Mouse (Mus musculus) MEL (cell line): ENCODE data around the gene Enthd1. TPM values are rescaled to one million over a fixed set of nuclear protein-coding genes. Genes with fewer than 3 reads are reported as not detected.

Experiments
- DNase-seq: peaks from one replicate; pipeline ENCODE4 v3.0.0; 2011; ENCODE audit warnings: low read depth, low spot score
- H3K27ac ChIP-seq: 2 replicates; pipeline ENCODE4 v1.5.1; 2012; ENCODE audit warnings: low read depth, mild to moderate bottlenecking, control low read depth, low read length, moderate library complexity; ENCODE audit not compliant: control insufficient read depth
- H3K27me3 ChIP-seq, 2 experiments: fragments of 150-350 bp in 1 of 2; sonication (generic) in 1 of 2; 2 replicates each; pipeline ENCODE4 v1.6.1; 2012; ENCODE audit warnings: low read length in 2 of 2, mild to moderate bottlenecking in 2 of 2, improper control_type of control experiment in 1 of 2, moderate library complexity in 1 of 2; ENCODE audit not compliant: insufficient read depth in 2 of 2, control insufficient read depth in 1 of 2
- H3K36me3 ChIP-seq, 2 experiments: 2 replicates each; pipeline ENCODE4 v1.6.1; 2012 to 2014; ENCODE audit warnings: low read length in 2 of 2, improper control_type of control experiment in 1 of 2, inconsistent platforms in 1 of 2, mild to moderate bottlenecking in 1 of 2; ENCODE audit not compliant: insufficient read depth in 2 of 2, control insufficient read depth in 1 of 2
- H3K4me1 ChIP-seq, 2 experiments: fragments of 150-350 bp in 1 of 2; sonication (generic) in 1 of 2; 2 replicates each; pipeline ENCODE4 v1.6.1; 2012; ENCODE audit warnings: low read length in 2 of 2, improper control_type of control experiment in 1 of 2, mild to moderate bottlenecking in 1 of 2; ENCODE audit not compliant: insufficient read depth in 2 of 2, control insufficient read depth in 1 of 2
- H3K4me3 ChIP-seq, 2 experiments: fragments of 150-350 bp in 1 of 2; sonication (generic) in 1 of 2; 2 replicates each; pipeline ENCODE4 v1.5.1; 2012; ENCODE audit warnings: low read depth in 2 of 2, low read length in 2 of 2, mild to moderate bottlenecking in 2 of 2, moderate library complexity in 2 of 2, control low read depth in 1 of 2, improper control_type of control experiment in 1 of 2; ENCODE audit not compliant: control insufficient read depth in 1 of 2, insufficient read depth in 1 of 2
- H3K79me2 ChIP-seq: 2 replicates; pipeline ENCODE4 v1.6.1; 2012; ENCODE audit warnings: mild to moderate bottlenecking, low read length, moderate library complexity; ENCODE audit not compliant: control insufficient read depth, poor library complexity, insufficient read depth
- H3K9ac ChIP-seq: 2 replicates; pipeline ENCODE4 v1.6.1; 2012; ENCODE audit warnings: low read depth, mild to moderate bottlenecking, control low read depth, low read length, moderate library complexity; ENCODE audit not compliant: control insufficient read depth, poor library complexity, severe bottlenecking
- H3K9me3 ChIP-seq: fragments of 150-350 bp; sonication (generic); replicated peaks from 2 replicates; pipeline ENCODE4 v1.6.1; 2012; ENCODE audit warnings: mild to moderate bottlenecking, low read length, improper control_type of control experiment, moderate library complexity; ENCODE audit not compliant: insufficient read depth
- BHLHE40 ChIP-seq: IDR thresholded peaks from 2 replicates; pipeline ENCODE4 v1.6.1; 2012; ENCODE audit warnings: low read depth, mild to moderate bottlenecking, inconsistent platforms, low read length, improper control_type of control experiment, borderline replicate concordance
- CHD2 ChIP-seq: IDR thresholded peaks from 2 replicates; pipeline ENCODE4 v1.6.1; 2011; ENCODE audit warnings: low read length, improper control_type of control experiment
- EP300 ChIP-seq, 2 experiments: IDR thresholded peaks; 2 replicates each; pipeline ENCODE4 v1.6.1; 2011; ENCODE audit warnings: improper control_type of control experiment in 2 of 2, low read length in 2 of 2, low read depth in 1 of 2, mild to moderate bottlenecking in 1 of 2
- GATA1 ChIP-seq: IDR thresholded peaks from 2 replicates; pipeline ENCODE4 v1.6.1; 2011; ENCODE audit warnings: low read depth, low read length, improper control_type of control experiment
- MAFK ChIP-seq: IDR thresholded peaks from 2 replicates; pipeline ENCODE4 v1.6.1; 2011; ENCODE audit warnings: low read depth, mild to moderate bottlenecking, low read length, improper control_type of control experiment, borderline replicate concordance
- MAX ChIP-seq: IDR thresholded peaks from 2 replicates; pipeline ENCODE4 v1.6.1; 2011; ENCODE audit warnings: low read length, improper control_type of control experiment
- MXI1 ChIP-seq: IDR thresholded peaks from 2 replicates; pipeline ENCODE4 v1.6.1; 2011; ENCODE audit warnings: mild to moderate bottlenecking, low read depth, low read length, improper control_type of control experiment
- MYC ChIP-seq: IDR thresholded peaks from 2 replicates; pipeline ENCODE4 v1.6.1; 2011; ENCODE audit warnings: low read depth, mild to moderate bottlenecking, low read length, improper control_type of control experiment, moderate library complexity
- NELFE ChIP-seq: IDR thresholded peaks from 2 replicates; pipeline ENCODE4 v1.6.1; 2011; ENCODE audit warnings: low read depth, low read length, improper control_type of control experiment
- POLR2A ChIP-seq, 2 experiments: IDR thresholded peaks; 2 replicates each; pipeline ENCODE4 v1.6.1; 2011 to 2012; ENCODE audit warnings: low read length in 2 of 2, mild to moderate bottlenecking in 2 of 2, control low read depth in 1 of 2, improper control_type of control experiment in 1 of 2, low read depth in 1 of 2, moderate library complexity in 1 of 2; ENCODE audit not compliant: control insufficient read depth in 1 of 2, insufficient read depth in 1 of 2, poor library complexity in 1 of 2
- POLR2AphosphoS5 ChIP-seq: IDR thresholded peaks from 2 replicates; pipeline ENCODE4 v1.6.1; 2012; ENCODE audit warnings: low read depth, borderline replicate concordance, mild to moderate bottlenecking, inconsistent platforms, low read length, moderate library complexity, mixed read lengths
- RAD21 ChIP-seq: IDR thresholded peaks from 2 replicates; pipeline ENCODE4 v1.6.1; 2011; ENCODE audit warnings: mild to moderate bottlenecking, low read depth, low read length, improper control_type of control experiment
- RCOR1 ChIP-seq: IDR thresholded peaks from 2 replicates; pipeline ENCODE4 v1.6.1; 2012; ENCODE audit warnings: low read depth, mild to moderate bottlenecking, inconsistent platforms, low read length, improper control_type of control experiment
- SMC3 ChIP-seq: IDR thresholded peaks from 2 replicates; pipeline ENCODE4 v1.6.1; 2011; ENCODE audit warnings: low read depth, low read length, improper control_type of control experiment
- TAL1 ChIP-seq: IDR thresholded peaks from 2 replicates; pipeline ENCODE4 v1.6.1; 2012; ENCODE audit warnings: mild to moderate bottlenecking, inconsistent platforms, low read length, moderate library complexity, mixed read lengths
- TBP ChIP-seq: IDR thresholded peaks from 2 replicates; pipeline ENCODE4 v1.8.0; 2011; ENCODE audit warnings: low read depth, low read length, improper control_type of control experiment
- ZC3H11A ChIP-seq: IDR thresholded peaks from 2 replicates; pipeline ENCODE4 v1.6.1; 2012; ENCODE audit warnings: low read depth, mild to moderate bottlenecking, inconsistent platforms, low read length, improper control_type of control experiment
- ZNF384 ChIP-seq: IDR thresholded peaks from 2 replicates; pipeline ENCODE4 v1.6.1; 2012; ENCODE audit warnings: low read depth, mild to moderate bottlenecking, inconsistent platforms, low read length, improper control_type of control experiment
- polyA plus RNA-seq, 2 experiments: library from polyadenylated mRNA; stranded (reverse) in 1 of 2; unstranded in 1 of 2; fragments of >175 nt in 1 of 2; fragments of >200 nt in 1 of 2; gene quantifications; 2 replicates each; pipeline versions ENCODE4 v1.2.1 to v1.2.4; 2012; ENCODE audit warnings: low replicate concordance in 2 of 2, low read depth in 1 of 2; ENCODE audit not compliant: insufficient read length in 2 of 2, insufficient read depth in 1 of 2, missing spikeins in 1 of 2
- total RNA-seq: library from RNA; depleted of rRNA; stranded (reverse); fragments of 300-350 nt; gene quantifications from 2 replicates; pipeline ENCODE4 v1.2.3, GENCODE M21; 2012

Enthd1 gene
- total and polyA plus RNA-seq, 3 experiments, result not detected

DNA sequence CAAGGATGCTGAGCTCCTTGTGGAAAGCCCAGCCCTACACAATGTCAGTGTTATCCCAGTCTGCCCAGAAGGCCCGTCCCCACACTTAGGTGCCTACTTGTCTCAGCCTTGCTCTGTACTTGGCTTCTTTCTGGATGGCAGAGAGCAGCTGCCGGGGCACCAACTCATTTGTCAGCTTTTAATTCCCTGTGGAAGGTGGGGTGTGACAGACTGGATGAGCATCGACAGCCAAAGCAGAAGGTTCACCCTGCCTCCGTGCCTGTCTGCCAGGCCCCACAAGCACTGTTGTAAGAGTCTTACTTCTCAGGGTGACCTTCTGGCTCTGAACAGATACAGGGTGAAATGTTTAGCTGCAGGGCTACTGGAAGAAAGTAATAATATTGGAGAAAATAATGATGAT, 149.8 kb downstream of the Enthd1 start:
- no peak for TF ChIP-seq NELFE
- TF ChIP-seq ZNF384, result no peak
- Histone ChIP-seq H3K4me1 (no peaks in the 10 kb centered on the region), H3K36me3 (no peaks in the 10 kb centered on the region), H3K27me3 (0 out of 4 replicates have a peak, but pooled peaks cover 0 to 1% of the 10 kb centered on the region in 2 experiments), H3K27ac (no peak overlapping the region), H3K9ac (no peak overlapping the region), H3K79me2 (no peaks in the 10 kb centered on the region), H3K4me3 (no peak overlapping the region), H3K9me3 (no peaks in the 10 kb centered on the region)
- no peak for DNase-seq

DNA sequence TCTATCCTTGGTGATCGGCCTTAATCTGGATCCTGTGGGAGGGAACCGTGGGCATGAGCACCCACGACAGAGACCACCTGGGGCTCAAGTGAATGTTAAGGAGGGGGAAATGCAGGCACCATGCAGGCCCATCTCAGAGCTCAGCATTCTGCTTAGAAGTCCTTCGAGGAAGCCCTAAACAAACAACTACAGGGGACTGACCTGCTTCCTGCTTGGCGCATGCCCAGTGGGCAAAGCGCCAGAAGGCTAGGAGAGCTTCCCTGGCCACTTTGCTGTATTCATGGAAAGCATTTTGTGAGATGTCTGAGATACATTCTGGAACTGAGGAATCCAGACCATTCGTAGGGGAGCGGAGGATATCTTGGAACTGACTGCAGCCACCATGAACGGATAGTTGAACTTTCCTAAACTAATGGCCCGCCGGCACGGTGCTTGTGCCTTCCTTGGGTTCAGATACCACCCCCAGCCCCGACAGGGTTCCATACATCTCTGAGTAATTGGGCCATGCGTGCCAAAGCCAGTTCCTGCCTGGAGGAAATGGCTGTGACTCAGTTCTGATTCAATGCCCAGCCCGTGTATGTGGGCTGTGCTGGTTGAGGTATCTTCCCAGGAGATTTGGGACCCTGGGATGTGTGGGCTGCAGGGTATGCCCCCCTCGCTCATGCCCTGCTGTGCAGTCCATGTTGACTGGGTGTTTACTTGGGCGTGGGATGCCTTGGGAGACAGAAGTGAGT, 150.8 kb downstream of the Enthd1 start:
- DNase-seq, result no peak
- TF ChIP-seq BHLHE40, result no peak
- TF ChIP-seq MYC, result no peak
- Histone ChIP-seq H3K36me3 (no peaks in the 10 kb centered on the region), H3K79me2 (no peaks in the 10 kb centered on the region), H3K4me3 (no peak overlapping the region), H3K9me3 (no peaks in the 10 kb centered on the region), H3K27ac (no peak overlapping the region), H3K27me3 (0 out of 4 replicates have a peak, but pooled peaks cover 0 to 1% of the 10 kb centered on the region in 2 experiments), H3K9ac (no peak overlapping the region), H3K4me1 (no peaks in the 10 kb centered on the region)

GRCm38 (mm10) chr15:80413070-80413469, 151.9 kb downstream of the Enthd1 start:
- Histone ChIP-seq H3K79me2 (no peaks in the 10 kb centered on the region), H3K27me3 (0 out of 4 replicates have a peak, but pooled peaks cover 0 to 1% of the 10 kb centered on the region in 2 experiments), H3K9ac (no peak overlapping the region), H3K4me3 (no peak overlapping the region), H3K27ac (no peak overlapping the region), H3K36me3 (no peaks in the 10 kb centered on the region), H3K4me1 (no peaks in the 10 kb centered on the region), H3K9me3 (no peaks in the 10 kb centered on the region)
- DNase-seq, result no peak
- no peak for TF ChIP-seq POLR2AphosphoS5
- no peak for TF ChIP-seq POLR2A (IDR thresholded peaks at IDR 0.05; ENCODE audit: control insufficient read depth in 1 of 2, insufficient read depth in 1 of 2, low read depth in 1 of 2, low read length in 2 of 2, poor library complexity in 1 of 2)
- TF ChIP-seq CHD2, result no peak
- no peak for TF ChIP-seq NELFE
- no peak for TF ChIP-seq RAD21
- TF ChIP-seq MXI1, result no peak
- no peak for TF ChIP-seq TBP
- no peak for TF ChIP-seq SMC3
- TF ChIP-seq EP300 (IDR thresholded peaks at IDR 0.05; ENCODE audit: low read depth in 1 of 2, low read length in 2 of 2), result no peak
- TF ChIP-seq MAFK, result no peak
- no peak for TF ChIP-seq MAX
- no peak for TF ChIP-seq ZC3H11A
- TF ChIP-seq RCOR1, result no peak
- no peak for TF ChIP-seq TAL1
- TF ChIP-seq GATA1, result no peak
- TF ChIP-seq, all 39 proteins: peak for 0
